Mouse (Mus musculus) cerebellum, adult 11-12 months (tissue): ENCODE data around the gene Sdcbp2.

Experiments used
- DNase-seq: peaks from one replicate; pipeline ENCODE4 v3.0.0; 2022

Gene Sdcbp2

GRCm38 (mm10) chr2:151571873-151572700, at the start of gene Sdcbp2:
Gene Sdcbp2, plus strand, starts transcription at chr2:151572622.
- DNase-seq, result no peak

- no peak for DNase-seq
These were observed 47.9 kb upstream of the Sdcbp2 start for GRCm38 (mm10) chr2:151524324-151525041.

GRCm38 (mm10) chr2:151525520-151525919, 46.9 kb upstream of the Sdcbp2 start:
- DNase-seq, result no peak

- DNase-seq, result no peak
These were observed 44.4 kb upstream of the Sdcbp2 start for GRCm38 (mm10) chr2:151528066-151528465.

- DNase-seq, result no peak
These were observed 43.3 kb upstream of the Sdcbp2 start for GRCm38 (mm10) chr2:151529169-151529568.

GRCm38 (mm10) chr2:151530378-151531230, 41.8 kb upstream of the Sdcbp2 start:
- no peak for DNase-seq

- no peak for DNase-seq
These were observed 38.8 kb upstream of the Sdcbp2 start for GRCm38 (mm10) chr2:151533632-151534031.

GRCm38 (mm10) chr2:151535961-151536617, 36.3 kb upstream of the Sdcbp2 start:
- no peak for DNase-seq

- no peak for DNase-seq
These were observed 35.8 kb upstream of the Sdcbp2 start for GRCm38 (mm10) chr2:151536618-151536974.

GRCm38 (mm10) chr2:151538646-151539045, 33.8 kb upstream of the Sdcbp2 start:
- DNase-seq, result no peak

GRCm38 (mm10) chr2:151542323-151543062, 29.9 kb upstream of the Sdcbp2 start, which contains the start of gene Fkbp1a:
Gene Fkbp1a, plus strand, starts transcription at chr2:151542483.
- peak; percentile 98 for DNase-seq

GRCm38 (mm10) chr2:151543063-151543895, 29.1 kb upstream of the Sdcbp2 start:
- peak; percentile 46 for DNase-seq

GRCm38 (mm10) chr2:151544673-151545072, 27.7 kb upstream of the Sdcbp2 start:
- no peak for DNase-seq

- no peak for DNase-seq
These were observed 25.9 kb upstream of the Sdcbp2 start for GRCm38 (mm10) chr2:151546571-151546970.

GRCm38 (mm10) chr2:151549615-151550121, 22.8 kb upstream of the Sdcbp2 start:
- DNase-seq, result no peak

- DNase-seq, result no peak
These were observed 9.2 kb upstream of the Sdcbp2 start for GRCm38 (mm10) chr2:151562930-151563921.

- no peak for DNase-seq
These were observed 8.4 kb upstream of the Sdcbp2 start for GRCm38 (mm10) chr2:151564006-151564405.

- DNase-seq, result no peak
These were observed 7.4 kb upstream of the Sdcbp2 start for GRCm38 (mm10) chr2:151564986-151565385.

GRCm38 (mm10) chr2:151566856-151567255, 5.6 kb upstream of the Sdcbp2 start:
- no peak for DNase-seq
